Mouse (Mus musculus) midbrain, embryonic 14.5 days (tissue): ENCODE results near the gene Ccdc27. TPM values are rescaled to one million over a fixed set of nuclear protein-coding genes. Genes with fewer than 3 reads are reported as not detected.
A peak's percentile ranks its signal among the peaks of the same experiment; 100 is the strongest.

ENCODE experiments used
- ATAC-seq: fragments of 200-750 bp; cut with Nextera tagmentation; 2 replicates; pipeline ENCODE4 v1.8.0; 2017; ENCODE audit warnings: moderate number of reproducible peaks, moderate library complexity; ENCODE audit not compliant: low FRiP score, low TSS enrichment
- DNase-seq: peaks from one replicate; pipeline ENCODE4 v3.0.0-alpha.2; 2015
- H3K27ac ChIP-seq: fragments of 300-500 bp; sonication (generic); replicated peaks from 2 replicates; pipeline ENCODE4 v1.5.1; 2014; ENCODE audit warnings: mild to moderate bottlenecking, low read depth, low read length, moderate library complexity
- H3K27me3 ChIP-seq: fragments of 300-500 bp; sonication (generic); 2 replicates; pipeline ENCODE4 v1.6.1; 2014; ENCODE audit warnings: low read length, control low read depth, mixed read lengths; ENCODE audit not compliant: control insufficient read depth, insufficient read depth
- H3K36me3 ChIP-seq: fragments of 300-500 bp; sonication (generic); 2 replicates; pipeline ENCODE4 v1.6.1; 2014; ENCODE audit warnings: low read length, control low read depth; ENCODE audit not compliant: control insufficient read depth, insufficient read depth
- H3K4me1 ChIP-seq: fragments of 300-500 bp; sonication (generic); 2 replicates; pipeline ENCODE4 v1.6.1; 2014; ENCODE audit warnings: mild to moderate bottlenecking, antibody characterized with exemption, low read length, control low read depth; ENCODE audit not compliant: control insufficient read depth, insufficient read depth
- H3K4me2 ChIP-seq: fragments of 300-500 bp; sonication (generic); 2 replicates; pipeline ENCODE4 v1.6.1; 2014; ENCODE audit warnings: mild to moderate bottlenecking, low read length, moderate library complexity
- H3K4me3 ChIP-seq: fragments of 300-500 bp; sonication (generic); replicated peaks from 2 replicates; pipeline ENCODE4 v1.5.1; 2014; ENCODE audit warnings: low read depth, low read length
- H3K9ac ChIP-seq: fragments of 300-500 bp; sonication (generic); replicated peaks from 2 replicates; pipeline ENCODE4 v1.6.1; 2014; ENCODE audit warnings: mild to moderate bottlenecking, low read length, moderate library complexity
- H3K9me3 ChIP-seq: fragments of 300-500 bp; sonication (generic); 2 replicates; pipeline ENCODE4 v1.6.1; 2016; ENCODE audit warnings: low read length, control low read depth, mixed read lengths; ENCODE audit not compliant: control insufficient read depth
- WGBS: fragments of 180-500 bp; shearing (Covaris S2); extraction: QIAGEN DNeasy Blood & Tissue Kit; methylation state at CpG from one replicate; pipeline ENCODE4 v1.1.7; 2014; 5-methylcytosine and 5-hydroxymethylcytosine counted together
- polyA plus RNA-seq: library from polyadenylated mRNA; unstranded; fragments of >200 nt; fragmentation: Nextera tagmentation; extraction: Ambion mirVana; gene quantifications from 2 replicates; pipeline ENCODE4 v1.2.1, GENCODE M21; 2014

Ccdc27 gene
- polyA plus RNA-seq, 1 experiment from 2014 or later: not detected

DNA sequence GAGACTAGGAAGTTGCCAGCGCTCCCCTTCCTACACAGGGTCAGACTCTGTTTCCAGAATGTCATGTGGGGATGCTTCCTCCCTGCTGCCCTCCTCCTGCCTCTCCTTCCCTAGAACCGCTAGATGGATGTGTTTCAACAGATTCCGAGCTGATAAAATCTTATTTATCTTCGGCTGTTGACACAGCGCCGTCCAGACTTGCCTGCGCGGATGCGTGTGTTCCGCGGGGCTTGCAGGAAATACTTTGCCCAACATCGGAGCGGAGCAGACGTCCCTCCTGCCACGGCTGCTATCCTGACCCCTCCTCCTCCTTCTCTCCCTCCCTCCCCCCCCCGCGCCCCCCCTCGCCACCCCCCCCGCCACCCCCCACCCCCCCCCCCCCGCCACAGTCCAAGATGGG lies 29.0 kb upstream of the Ccdc27 start:
- H3K27ac ChIP-seq: no peak overlapping the region
- no peaks in the 10 kb centered on the region for H3K9me3 ChIP-seq
- peak; percentile 32 for DNase-seq
- 1% methylated on average over 15 of the region's 20 CpGs for WGBS
- no peaks in the 10 kb centered on the region for H3K36me3 ChIP-seq
- peaks cover 21% of the 10 kb centered on the region; the same call in 1 of the 2 replicates for H3K27me3 ChIP-seq
- H3K4me2 ChIP-seq: peak overlapping the region; percentile 35
- no peak for ATAC-seq
- H3K4me1 ChIP-seq: no peaks in the 10 kb centered on the region
- no peak overlapping the region for H3K9ac ChIP-seq
- no peak overlapping the region for H3K4me3 ChIP-seq

DNA sequence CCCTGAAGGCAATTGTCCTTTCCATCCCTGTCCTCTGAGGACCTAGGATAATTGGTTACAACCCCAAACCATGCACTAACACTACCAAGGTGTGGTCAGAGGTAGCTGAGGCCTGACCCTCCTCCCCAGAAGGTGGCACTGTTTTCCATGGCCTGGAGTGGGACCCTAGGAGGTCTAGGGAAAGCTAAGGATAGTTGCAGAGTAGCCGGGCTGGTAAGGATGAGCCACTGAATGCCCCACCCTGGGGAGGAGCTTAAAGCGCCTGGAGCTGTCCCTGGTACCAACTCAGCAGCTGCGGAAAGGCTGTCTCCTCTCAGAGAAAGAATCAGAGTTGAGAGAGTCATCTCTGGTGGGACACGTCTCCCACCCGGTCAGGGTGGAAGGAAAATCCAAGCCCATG lies 28.4 kb upstream of the Ccdc27 start:
- WGBS: 0% methylated on average over 5 of the region's 5 CpGs

DNA sequence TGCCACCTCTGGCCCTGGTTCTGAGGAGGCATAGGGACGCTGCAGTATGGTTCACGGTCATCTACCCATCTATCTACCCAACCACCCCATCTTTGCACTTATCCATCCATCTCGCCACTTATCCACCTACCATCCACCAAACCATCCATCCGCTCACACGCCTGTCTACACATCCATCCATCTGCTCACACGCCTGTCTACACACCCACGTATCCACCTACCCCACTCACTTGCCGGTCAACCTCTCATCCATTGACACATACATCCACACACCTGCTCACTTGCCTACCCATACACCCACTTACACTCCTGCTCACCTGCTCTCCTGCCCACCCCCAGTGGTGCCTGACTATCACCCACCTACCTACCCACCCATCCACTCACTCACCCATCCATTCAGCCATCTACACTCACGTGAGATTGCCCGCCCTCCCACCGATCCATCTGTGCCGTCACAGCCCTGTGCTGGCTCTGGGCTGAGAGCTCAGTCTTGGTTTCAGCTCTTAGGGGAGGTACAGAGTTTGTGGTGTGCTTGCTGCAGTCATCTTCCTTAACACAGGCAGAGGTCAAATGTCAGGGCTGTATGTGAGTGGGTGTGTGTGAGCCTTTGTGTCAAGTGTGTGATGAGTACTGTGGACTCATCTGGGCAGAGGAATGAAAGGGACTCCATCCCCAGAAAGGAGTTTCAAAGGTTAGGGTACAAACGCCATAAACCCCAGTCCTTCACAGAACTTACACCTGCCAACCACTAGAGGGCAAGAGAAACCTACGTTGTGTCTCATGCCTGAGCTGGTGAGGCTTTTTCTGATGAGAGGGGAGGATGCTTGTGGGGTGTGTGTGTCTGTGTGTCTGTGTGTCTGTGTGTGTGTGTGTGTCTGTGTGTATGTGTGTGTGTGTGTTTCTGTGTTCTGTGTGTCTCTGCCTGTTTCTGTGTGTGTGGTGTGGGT lies 22.6 kb upstream of the Ccdc27 start:
- 65% methylated on average over 14 of the region's 14 CpGs for WGBS
- H3K27me3 ChIP-seq: no peaks in the 10 kb centered on the region
- H3K9me3 ChIP-seq: no peaks in the 10 kb centered on the region
- DNase-seq (peak; percentile 82), ATAC-seq (peak; percentile 31; the same call in 1 of the 2 replicates)
- H3K36me3 ChIP-seq: no peaks in the 10 kb centered on the region
- no peak overlapping the region for H3K4me3 ChIP-seq
- no peak overlapping the region for H3K4me2 ChIP-seq
- H3K9ac ChIP-seq: no peak overlapping the region
- no peak overlapping the region for H3K27ac ChIP-seq
- H3K4me1 ChIP-seq: no peaks in the 10 kb centered on the region

More for the DNA sequence above, 28.4 kb upstream of the Ccdc27 start:
- ATAC-seq (no peak), DNase-seq (peak; percentile 45)
- no peaks in the 10 kb centered on the region for H3K4me1 ChIP-seq
- no peak overlapping the region for H3K27ac ChIP-seq
- H3K27me3 ChIP-seq: peaks cover 21% of the 10 kb centered on the region; the same call in 1 of the 2 replicates
- no peaks in the 10 kb centered on the region for H3K9me3 ChIP-seq
- no peak overlapping the region for H3K9ac ChIP-seq
- H3K4me2 ChIP-seq: no peak overlapping the region
- H3K36me3 ChIP-seq: no peaks in the 10 kb centered on the region
- no peak overlapping the region for H3K4me3 ChIP-seq

- ATAC-seq (no peak), DNase-seq (no peak)
- WGBS: 63% methylated on average over 4 of the region's 4 CpGs
- Histone ChIP-seq H3K4me1 (no peaks in the 10 kb centered on the region), H3K4me2 (no peak overlapping the region), H3K27me3 (no peaks in the 10 kb centered on the region), H3K9me3 (no peaks in the 10 kb centered on the region), H3K27ac (no peak overlapping the region), H3K9ac (no peak overlapping the region), H3K4me3 (no peak overlapping the region), H3K36me3 (no peaks in the 10 kb centered on the region)
Observed at GRCm38 (mm10) chr4:154057696-154058095, 15.2 kb upstream of the Ccdc27 start.

- H3K27me3 ChIP-seq: no peaks in the 10 kb centered on the region
- ATAC-seq (no peak), DNase-seq (no peak)
- H3K27ac ChIP-seq: no peak overlapping the region
- no peak overlapping the region for H3K9ac ChIP-seq
- H3K4me2 ChIP-seq: no peak overlapping the region
- H3K9me3 ChIP-seq: no peaks in the 10 kb centered on the region
- H3K4me3 ChIP-seq: no peak overlapping the region
- 71% methylated on average over 2 of the region's 2 CpGs for WGBS
- no peaks in the 10 kb centered on the region for H3K36me3 ChIP-seq
- H3K4me1 ChIP-seq: no peaks in the 10 kb centered on the region
Observed at GRCm38 (mm10) chr4:154056661-154057060, 14.2 kb upstream of the Ccdc27 start.

DNA sequence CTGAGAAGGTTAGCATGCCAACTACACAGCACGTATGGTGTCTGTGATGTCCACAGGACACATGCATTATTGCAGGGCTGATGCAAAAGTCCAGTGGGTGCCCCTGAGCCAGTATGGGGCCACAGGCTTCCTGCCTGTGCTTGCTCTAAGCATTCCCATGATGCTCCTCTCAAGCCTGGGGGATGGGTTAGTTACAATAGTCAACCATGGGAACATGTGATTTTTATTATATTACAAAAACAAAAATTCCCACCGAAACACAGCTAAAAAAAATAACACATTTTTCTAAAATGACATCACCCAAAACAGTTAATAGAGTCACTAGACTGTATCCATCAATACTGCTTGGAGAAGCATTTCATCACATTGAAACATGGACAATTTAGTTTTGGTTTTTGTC lies 13.6 kb upstream of the Ccdc27 start:
- Histone ChIP-seq H3K4me2 (no peak overlapping the region), H3K9ac (no peak overlapping the region), H3K9me3 (no peaks in the 10 kb centered on the region), H3K36me3 (no peaks in the 10 kb centered on the region), H3K4me3 (no peak overlapping the region), H3K27me3 (no peaks in the 10 kb centered on the region), H3K27ac (no peak overlapping the region), H3K4me1 (no peaks in the 10 kb centered on the region)
- DNase-seq: no peak
- ATAC-seq: no peak
- WGBS: 87% methylated on average over 2 of the region's 2 CpGs

DNA sequence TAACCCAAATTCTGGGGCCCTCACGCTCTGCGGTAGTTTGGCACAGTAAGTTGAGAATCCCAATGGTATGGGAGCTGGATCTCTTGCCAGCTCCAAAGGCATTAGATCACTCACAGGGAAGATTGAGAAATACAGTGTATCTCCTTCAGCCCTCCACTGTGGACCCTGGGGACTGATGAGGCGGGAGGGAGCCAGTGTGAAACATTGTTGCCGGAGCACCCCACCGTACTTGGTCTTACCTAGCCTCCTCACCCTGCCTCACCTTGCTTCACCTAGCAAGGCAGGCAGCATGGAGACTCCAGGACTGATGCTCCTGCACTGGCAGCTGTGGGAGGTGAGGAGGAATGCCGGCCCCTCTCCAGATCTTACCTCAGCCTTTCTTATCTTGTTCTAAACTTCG lies 13.0 kb upstream of the Ccdc27 start:
- no peaks in the 10 kb centered on the region for H3K27me3 ChIP-seq
- H3K4me2 ChIP-seq: no peak overlapping the region
- no peaks in the 10 kb centered on the region for H3K9me3 ChIP-seq
- ATAC-seq: no peak
- no peak overlapping the region for H3K27ac ChIP-seq
- H3K36me3 ChIP-seq: no peaks in the 10 kb centered on the region
- no peak for DNase-seq
- 88% methylated on average over 7 of the region's 7 CpGs for WGBS
- H3K9ac ChIP-seq: no peak overlapping the region
- no peak overlapping the region for H3K4me3 ChIP-seq
- H3K4me1 ChIP-seq: no peaks in the 10 kb centered on the region

- Histone ChIP-seq H3K4me2 (no peak overlapping the region), H3K4me3 (no peak overlapping the region), H3K27me3 (no peaks in the 10 kb centered on the region), H3K9me3 (no peaks in the 10 kb centered on the region), H3K4me1 (no peaks in the 10 kb centered on the region), H3K27ac (no peak overlapping the region), H3K36me3 (no peaks in the 10 kb centered on the region), H3K9ac (no peak overlapping the region)
- 62% methylated on average over 4 of the region's 4 CpGs for whole genome bisulfite sequencing
- no peak for ATAC-seq
- no peak for DNase-seq
Observed at GRCm38 (mm10) chr4:154053065-154053464, 10.6 kb upstream of the Ccdc27 start.

GRCm38 (mm10) chr4:154051401-154051800 lies 8.9 kb upstream of the Ccdc27 start:
- Histone ChIP-seq H3K9me3 (no peaks in the 10 kb centered on the region), H3K27ac (no peak overlapping the region), H3K4me3 (no peak overlapping the region), H3K4me2 (no peak overlapping the region), H3K27me3 (no peaks in the 10 kb centered on the region), H3K9ac (no peak overlapping the region), H3K36me3 (no peaks in the 10 kb centered on the region), H3K4me1 (no peaks in the 10 kb centered on the region)
- no peak for DNase-seq
- no peak for ATAC-seq
- WGBS: 83% methylated on average over 3 of the region's 3 CpGs
